Mouse (Mus musculus) layer of hippocampus, postnatal 25 days (tissue): ENCODE results near the gene Ndfip2. TPM values are rescaled to one million over a fixed set of nuclear protein-coding genes. Genes with fewer than 3 reads are reported as not detected.

Experiments used
- DNase-seq, 2 experiments: peaks; one replicate each; pipeline ENCODE4 v3.0.0; 2022; ENCODE audit warnings: mixed read lengths in 2 of 2, low spot score in 1 of 2; ENCODE audit errors: extremely low spot score in 1 of 2
- total RNA-seq, 2 experiments: library from RNA; stranded (reverse); gene quantifications; 2 replicates each; pipeline ENCODE4 v1.2.3; 2021

The Ndfip2 gene
- 10 to 100 TPM; 90.3 to 94.9 TPM for total RNA-seq

DNA sequence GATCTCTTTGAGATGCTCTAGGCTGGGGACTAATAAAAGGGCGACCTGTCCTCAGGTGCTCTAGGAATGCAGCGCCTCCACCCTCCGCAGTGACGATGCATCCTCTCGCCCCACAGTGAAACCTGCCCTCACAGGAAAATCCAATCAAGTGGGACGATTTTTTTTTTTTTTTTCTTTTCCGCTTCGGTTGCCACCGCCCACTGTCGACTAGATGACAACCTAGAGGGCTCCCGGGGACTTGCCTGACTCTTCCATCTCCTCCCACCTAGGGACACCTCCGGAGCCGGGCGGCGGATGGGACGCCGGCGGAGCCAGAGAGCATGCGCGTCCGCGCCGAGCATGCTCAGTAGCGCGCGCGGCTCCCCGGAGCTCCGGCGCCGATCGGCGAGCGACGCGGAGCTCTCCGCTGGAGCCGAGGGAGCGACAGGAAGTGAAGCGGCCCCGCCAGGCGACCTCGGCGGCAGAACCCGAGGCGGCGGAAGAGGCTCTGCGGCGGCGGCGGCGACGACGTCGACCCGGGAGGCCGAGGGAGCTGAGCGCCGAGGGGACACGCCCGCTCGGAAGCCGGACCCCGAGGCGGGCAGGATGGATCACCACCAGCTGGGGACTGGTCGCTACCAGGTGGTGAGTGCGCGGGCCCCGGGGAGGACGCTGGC, at the start of gene Ndfip2:
Gene Ndfip2, plus strand, starts transcription at position 195 of the 656 bp plus-strand sequence.
- DNase-seq = peak; percentile 78 to 80

DNA sequence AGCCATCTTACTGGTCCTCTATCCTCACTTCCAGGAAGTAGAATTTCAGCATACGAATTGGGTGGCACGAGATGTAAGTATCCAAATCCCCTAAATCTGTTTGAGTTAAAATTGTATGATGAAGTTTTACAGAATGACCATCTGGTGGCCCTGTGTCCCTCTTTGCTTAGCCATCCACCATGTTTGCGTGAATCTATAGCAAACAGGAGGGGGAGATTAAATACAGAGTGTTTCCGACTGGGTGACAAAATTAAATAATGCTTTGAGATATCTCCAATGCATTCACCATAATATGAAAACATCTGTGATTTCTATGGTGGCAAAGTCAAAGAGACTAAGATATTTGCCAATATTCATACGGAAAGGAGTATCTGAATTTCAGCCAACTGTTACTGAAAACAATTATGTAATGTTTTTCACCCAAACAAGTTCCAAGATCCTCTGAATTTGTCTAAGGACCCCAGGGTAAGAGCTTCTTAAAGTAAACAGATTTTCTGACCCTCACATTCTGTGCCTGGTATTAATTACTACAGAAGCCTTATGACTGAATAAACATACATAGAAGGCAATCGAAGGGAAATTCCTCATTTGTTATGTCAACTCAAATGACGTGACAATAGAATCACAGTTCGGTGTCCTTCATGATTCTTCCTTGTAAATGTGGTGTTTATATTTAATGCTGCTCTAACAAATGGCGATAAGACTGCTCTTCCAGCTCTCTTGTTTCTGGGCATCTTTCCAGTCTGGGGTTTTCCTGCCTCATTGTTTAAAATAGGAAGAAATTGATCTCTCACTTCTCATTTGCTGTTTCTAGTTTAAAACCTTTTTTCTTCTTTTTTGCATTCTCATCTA, 38.6 kb upstream of the Ndfip2 start:
- no peak for DNase-seq

DNA sequence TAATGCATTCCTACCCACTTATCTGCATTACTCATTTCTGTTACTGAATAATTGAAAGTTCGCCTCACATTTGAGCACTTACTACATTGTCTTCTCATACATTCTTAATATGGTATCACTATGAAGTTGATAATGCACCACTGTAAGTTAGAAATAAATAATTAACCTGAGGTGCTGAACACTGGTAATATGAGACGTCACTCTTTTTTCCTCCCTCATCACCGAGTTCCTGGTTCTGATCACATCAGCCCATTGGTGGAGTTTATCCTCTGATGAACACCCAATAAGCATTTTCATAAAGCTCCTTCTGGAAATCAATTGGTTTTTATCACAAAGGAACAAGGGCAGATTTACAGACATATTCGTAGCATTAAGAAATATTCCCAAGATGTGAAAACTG, 36.1 kb upstream of the Ndfip2 start:
- DNase-seq = no peak

DNA sequence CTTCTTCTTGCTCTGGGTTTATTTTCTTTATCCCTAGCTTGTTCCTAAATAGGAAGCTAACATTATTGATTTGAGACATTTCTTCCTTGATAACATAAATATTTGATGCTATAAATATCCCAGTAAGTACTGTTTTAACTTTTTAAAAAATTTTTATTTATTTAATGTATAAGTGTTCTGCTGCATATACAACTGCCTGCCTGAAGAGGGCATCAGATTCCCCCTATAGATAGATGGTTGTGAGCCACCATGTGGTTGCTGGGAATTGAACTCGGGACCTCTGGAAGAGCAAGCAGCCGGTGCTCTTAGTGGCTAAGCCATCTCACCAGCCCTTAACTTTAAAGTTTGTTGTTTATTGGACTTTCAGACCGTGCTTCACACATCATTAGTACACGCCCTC, 32.6 kb upstream of the Ndfip2 start:
- no peak for DNase-seq

DNA sequence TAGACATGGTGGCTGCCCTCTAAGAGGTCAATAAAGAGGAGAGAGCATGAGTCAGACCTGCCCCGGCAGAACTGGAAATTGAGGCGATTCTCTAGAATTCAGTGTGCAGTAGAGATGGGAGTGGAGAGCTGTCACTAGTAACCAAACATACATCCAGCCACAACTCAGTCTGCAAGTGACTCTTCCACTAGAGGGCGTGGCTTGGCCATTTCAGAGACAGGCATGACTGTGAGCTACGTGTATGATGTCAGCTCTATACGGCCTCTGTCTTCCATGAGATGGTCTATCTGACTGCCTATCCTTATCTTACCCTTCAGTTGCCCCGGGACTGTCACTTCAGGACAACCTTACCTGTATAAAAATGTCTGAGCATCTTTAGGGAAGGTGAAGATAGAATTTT, 26.0 kb upstream of the Ndfip2 start:
- DNase-seq = no peak

DNA sequence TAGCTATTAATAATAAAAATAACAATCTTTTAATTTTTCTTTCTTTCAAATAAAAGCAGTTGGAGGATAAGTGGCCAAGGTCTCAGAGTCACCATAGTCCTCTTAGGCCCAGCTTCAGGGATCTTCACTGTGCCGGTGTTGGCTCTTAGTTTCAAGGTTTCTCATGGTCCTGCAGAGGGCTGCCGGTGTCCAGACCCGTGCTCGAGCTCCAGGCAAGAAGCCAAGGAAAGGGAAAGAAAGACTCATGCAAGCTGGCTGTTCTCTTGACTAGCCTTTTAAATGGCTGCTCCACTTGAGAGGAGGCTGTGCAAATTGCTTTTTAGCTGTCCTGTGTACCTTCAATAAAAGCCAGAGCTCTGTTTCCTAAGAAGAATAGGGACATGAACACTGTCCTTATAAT, 21.8 kb upstream of the Ndfip2 start:
- DNase-seq = no peak

DNA sequence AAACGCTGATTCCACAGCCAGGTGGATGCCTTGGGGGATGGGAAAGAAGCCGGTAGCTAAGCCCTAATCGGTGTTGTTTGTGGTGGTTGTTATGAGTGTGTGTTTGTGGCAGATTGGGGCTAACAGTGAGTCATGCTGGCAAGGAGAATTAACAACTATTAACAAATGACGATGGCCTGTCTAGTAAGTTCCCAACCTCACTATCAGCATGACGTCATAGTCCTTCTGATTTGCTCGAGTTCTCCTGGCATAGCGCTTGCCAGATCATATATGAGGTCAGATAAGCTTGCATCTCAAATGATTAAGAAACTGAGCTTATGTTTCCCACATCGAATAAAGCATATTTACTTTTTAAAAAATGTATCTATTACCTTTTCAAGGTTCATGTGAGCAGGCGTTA, 20.6 kb upstream of the Ndfip2 start:
- DNase-seq = no peak

DNA sequence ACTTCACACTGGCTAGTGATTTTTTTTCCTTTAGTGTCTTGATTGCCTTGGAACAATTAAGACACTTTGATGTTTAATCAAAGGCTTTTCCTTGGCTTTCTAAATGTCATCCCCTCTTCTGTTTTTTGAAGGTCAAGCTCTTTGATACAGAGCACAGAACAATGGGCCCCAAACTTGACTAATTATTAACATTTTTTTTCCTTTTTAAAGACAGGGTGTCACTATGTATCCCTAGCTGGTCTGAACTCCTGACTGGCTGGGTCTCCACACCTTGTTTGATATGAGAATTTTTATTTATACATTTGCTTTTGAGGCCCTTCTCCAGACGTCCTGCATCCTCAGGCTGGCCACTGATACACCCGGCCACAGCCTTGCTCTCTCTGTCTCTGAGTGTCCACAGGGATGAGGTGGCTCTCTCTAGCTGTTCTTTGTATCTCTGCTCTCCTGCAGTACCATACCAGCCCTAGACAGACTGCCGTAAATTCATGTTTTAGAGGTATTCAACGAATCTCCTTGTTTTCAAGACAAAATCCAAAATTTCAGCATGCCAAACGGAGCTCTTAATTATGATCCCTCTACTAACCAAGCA, 19.8 kb upstream of the Ndfip2 start:
- no peak for DNase-seq

DNA sequence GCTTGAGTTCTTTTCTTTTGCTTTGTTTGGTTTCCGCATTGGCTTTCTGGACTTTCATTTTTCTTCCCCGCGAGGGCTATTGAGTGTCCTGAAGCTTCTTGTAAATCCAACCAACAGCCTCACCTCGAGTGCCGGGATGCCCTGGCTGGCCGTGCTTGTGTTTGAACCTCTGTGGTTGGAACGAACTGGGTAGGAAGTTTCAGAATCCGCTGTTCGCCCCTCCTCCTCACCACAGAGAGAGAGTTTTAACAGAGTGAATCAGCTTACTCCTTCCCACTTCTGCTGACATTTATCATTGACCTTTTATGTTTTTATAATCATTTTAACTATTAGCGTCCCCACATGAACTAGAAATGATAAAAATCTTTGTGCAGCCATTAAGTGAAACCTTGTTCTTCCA, 18.3 kb upstream of the Ndfip2 start:
- DNase-seq = no peak

DNA sequence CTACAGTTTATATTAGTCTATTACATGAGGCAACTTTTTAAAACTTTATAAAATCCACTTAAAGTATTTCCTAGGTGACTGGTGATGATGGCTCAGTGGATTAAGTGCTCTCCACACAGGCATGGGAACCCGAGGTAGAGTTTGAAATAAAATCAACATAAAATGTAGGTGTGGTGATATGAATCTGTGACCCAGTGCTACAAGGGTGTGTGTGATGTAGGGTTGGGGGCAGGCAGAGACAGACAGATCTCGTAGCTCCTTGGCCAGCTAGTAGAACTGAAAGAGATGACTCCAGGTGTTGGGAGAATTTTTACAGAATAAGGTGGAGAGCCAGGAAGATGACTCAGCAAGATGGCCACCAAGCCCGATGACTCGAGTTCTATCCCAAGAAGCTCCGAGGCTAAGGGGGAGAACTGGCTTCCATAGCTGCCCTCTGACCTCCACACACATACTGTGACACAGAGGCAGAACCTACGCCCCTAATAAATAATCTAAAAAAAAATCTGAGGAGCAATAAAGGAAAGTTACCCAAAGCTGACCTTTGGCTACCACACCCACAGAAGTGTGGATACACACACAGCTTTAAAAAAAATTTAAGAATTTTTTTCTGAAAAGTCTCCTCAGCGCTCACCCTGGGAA, 14.4 kb upstream of the Ndfip2 start:
- no peak for DNase-seq

DNA sequence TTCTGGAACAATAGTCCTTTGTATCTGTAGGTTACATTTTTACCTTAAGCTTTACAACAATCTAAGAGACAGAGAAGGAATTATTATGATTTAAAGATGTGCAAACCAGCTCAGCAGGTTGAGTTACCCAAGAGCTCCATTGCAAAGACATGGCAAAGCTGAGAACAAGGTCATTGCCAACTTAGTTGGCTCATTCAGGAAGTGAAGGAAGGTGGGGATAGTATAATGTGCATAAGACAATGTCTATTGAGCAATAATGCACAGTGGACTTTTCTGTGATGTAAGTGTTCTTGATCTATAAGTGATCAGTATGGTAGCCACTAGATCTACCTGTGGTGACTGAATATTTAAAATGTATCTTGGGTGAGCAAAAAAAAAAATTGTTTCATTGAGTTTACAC, 7.3 kb upstream of the Ndfip2 start:
- DNase-seq = no peak

DNA sequence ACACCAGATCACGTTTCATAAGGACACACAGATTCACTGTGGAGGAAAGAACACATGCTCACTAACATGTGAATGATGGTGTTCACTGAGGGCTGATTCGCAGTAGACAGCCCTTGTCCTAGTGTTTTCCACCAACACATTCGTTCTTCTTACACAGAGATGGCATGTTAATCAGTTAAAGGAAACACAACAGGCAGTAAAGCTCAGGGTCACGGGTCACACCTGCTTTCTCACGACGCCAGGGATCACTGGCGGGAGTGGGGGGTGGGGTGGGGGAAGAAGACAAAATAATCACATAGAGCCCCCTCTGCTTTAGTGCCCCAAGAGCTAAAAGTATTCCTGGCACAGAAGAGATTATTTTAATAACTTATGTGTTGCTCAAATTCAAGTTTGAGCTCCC, 5.1 kb upstream of the Ndfip2 start:
- no peak for DNase-seq

DNA sequence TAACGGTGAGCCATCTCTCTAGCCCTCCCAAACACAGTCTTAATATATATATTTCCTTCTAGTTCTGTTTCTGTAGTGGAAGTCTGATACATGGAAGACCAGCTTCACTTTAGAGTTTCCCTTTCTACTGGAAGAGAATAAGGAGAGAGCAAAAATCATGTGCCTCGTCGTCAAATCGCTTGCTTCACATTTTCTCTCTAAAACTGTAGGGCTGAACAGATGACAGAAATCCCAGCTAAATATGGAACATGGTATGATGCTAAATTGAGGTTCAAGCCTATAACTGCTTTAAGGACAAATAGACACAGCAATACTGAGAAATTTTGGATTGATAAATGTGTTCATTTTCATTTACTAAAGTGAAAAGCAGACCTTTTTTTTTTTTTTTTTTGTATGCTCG, 4.0 kb upstream of the Ndfip2 start:
- no peak for DNase-seq

DNA sequence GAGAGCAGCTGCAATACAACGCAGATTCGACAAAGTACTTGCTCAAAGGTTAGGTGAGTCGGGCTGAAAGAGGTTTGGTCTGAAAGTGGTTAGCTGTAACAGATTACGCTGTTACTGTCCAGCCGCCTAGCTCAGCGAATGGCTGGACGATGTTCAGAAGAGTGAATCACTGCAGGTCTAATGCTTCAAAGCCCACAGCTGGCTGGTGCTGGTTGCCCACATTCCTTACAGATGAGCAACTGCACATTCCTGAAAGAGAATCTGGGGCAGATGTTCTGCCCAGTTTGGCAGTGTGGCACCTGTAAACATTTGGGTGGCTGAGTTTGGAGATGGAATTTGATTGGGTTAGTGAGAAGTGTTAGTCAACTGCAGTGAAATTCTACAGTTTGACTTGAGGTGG, 2.8 kb upstream of the Ndfip2 start:
- DNase-seq = no peak

DNA sequence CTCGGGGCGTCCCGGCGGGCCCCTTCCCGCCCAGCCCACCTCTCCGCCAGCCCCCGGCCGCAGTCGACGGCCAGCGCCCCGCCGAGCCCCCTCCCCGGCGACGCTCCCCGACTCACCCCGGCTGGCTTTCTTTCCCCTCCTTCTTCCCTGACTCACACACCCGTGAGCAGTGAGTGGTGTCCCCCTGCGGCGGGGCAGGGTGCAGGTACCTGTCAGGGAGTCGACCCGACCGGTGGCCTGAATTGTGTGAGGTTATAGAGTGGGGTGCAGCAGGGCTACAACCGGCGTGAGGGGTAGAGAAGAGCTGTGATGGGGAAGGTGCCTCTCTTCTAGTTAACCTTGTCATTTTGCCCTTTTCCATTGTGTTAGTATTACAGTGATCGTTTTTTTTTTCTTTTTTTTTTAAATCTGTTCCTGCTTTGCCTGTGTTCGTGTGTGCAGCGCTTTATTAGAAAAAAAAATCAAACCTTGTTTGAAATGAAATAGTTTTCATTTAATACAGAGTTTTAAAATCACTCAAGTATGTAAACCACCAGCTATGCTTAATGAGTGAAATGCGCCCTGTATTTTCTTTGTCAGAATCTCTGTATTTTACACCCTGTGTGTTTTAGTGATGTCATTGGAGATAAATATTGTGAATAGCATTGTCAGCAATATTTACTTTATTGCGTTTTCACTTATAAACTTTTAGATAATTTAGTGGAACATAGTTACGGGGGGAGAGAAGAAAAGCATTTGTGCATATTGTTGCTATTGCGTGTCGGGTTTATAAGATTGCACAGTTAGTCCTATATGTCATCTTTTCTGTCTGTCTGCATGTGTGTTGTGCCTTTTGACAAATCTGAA, 885 bp downstream of the Ndfip2 start:
- DNase-seq = peak; percentile 23 to 37

DNA sequence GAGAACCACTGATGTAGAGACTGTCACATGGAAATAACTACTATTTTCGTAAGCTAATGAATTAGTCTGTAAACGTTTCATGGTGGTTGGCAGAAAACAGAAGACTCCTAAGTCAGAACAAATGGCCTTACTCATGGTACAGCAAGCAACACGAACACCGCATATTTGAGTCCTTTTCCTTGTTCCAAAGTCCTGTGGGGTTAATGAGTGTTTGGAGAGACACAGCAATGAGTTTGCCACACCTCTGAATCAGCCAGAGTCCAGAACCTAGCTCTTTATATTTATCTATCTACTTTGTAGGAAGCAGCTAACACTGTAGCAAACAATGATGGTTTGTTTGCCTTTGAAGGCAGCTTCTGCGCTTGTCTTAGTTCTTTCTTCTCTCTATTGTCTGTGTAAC, 4.5 kb downstream of the Ndfip2 start:
- DNase-seq = no peak

DNA sequence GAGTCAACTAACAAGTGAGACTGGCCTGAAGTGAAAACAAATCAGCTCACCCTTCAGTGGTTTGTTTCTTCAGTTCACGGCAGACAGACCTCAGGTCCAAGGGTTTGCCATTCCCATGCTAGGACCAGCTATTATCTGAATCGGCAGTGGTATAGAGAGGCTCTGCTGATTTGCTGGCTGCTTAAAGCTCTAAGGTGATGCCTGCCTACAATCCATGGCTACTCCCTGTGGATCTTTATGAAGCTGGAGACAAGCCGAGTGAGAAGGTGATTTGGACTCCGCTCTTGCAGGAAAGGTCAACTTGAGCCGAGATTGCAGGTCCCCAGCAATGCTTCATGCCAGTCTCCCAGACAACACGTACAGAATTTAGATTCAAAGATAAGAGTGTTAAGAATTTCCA, 8.7 kb downstream of the Ndfip2 start:
- no peak for DNase-seq

DNA sequence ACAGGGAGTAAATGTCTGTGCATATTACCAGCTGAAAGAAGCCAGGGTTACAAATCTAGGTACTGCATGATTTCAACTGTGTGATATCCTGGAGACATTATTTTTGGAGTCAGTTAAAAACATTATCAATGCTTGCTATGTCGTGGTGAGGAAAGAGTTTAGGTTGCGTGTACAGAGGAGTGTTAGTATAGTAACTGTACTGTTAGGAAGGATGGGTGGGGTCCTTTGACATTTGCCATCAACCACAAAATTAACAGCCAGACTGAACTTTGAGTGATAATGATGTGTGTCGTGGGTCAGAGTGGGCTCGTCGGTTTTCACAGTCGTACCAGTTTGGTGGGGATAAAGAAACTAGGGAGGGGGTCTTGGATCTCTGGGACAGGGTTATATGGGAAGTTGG, 13.7 kb downstream of the Ndfip2 start:
- no peak for DNase-seq

DNA sequence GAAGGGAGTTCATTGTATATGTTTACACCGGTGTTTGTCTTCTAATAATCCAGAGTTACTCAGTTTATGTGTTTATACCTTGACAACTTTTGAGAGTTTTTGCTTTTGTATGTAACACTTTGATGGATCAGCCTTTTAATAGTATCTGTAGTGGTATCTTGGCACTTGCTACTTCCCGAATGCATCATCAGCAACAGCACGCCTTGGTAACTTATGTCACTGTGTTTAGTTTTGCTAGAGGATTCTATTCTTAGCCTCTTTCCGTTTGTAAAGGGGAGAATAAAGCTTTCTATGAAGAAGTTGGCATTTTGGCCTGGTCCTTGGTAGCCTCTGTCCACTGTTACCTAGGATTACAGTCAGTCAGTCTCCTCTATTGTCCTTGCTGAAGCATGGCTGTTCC, 14.2 kb downstream of the Ndfip2 start:
- no peak for DNase-seq

DNA sequence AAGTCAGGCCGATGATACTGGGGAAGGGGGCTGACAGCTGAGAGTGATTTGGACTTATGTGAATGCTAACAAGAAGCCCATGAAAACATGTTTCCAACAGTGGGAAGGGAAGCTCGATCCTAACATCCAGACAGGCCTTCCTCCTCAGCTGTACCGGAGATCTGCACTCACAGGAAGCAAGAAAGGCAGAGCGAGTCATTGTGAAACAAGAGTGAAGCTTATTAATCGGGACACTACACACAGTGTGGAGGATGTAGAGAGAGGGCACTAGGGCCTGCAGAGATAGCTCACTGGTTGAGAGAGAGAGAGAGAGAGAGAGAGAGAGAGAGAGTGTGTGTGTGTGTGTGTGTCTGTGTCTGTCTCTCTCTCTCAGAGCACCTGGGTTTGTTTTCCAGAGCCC, 16.8 kb downstream of the Ndfip2 start:
- no peak for DNase-seq
